Mouse (Mus musculus) adrenal gland, postnatal 10 days (tissue): Measurements from ENCODE around the gene Figla. TPM values are rescaled to one million over a fixed set of nuclear protein-coding genes. Genes with fewer than 3 reads are reported as not detected.

Experiments
- DNase-seq: peaks from one replicate; pipeline ENCODE4 v3.0.0; 2021; ENCODE audit warnings: mixed read lengths
- total RNA-seq, 2 experiments: library from RNA; stranded (reverse); gene quantifications; 2 replicates each; pipeline ENCODE4 v1.2.3; 2021

Gene Figla
- total RNA-seq, 2 experiments from 2014 or later, result not detected

GRCm38 (mm10) chr6:86070277-86070676, 54.3 kb downstream of the Figla start:
- DNase-seq, result no peak

Other genes with a start within 250 kb of the Figla start
- under 1 TPM; 0.21 to 0.33 TPM for gene Nat8f6, start 195.2 kb upstream of the Figla start, total RNA-seq
- gene Nat8f5, start 195.2 kb upstream of the Figla start, total RNA-seq, result under 1 TPM; 0.27 to 0.91 TPM
- 1 to 10 TPM in 1 of 2 experiments, under 1 TPM in 1; 0.90 to 1.1 TPM for gene Nat8, start 184.1 kb upstream of the Figla start, total RNA-seq
- gene Nat8f2, start 147.0 kb upstream of the Figla start, total RNA-seq, result under 1 TPM; 0.63 to 0.88 TPM
- 1 to 10 TPM; 6.1 to 9.9 TPM for gene Nat8f4, start 111.3 kb upstream of the Figla start, total RNA-seq
- gene Tprkb, start 104.3 kb upstream of the Figla start, total RNA-seq, result 10 to 100 TPM; 36.5 to 48.1 TPM
- gene Nat8f1, start 100.5 kb upstream of the Figla start, total RNA-seq, result 10 to 100 TPM; 21.7 to 24.6 TPM
- 10 to 100 TPM; 83.7 to 91.8 TPM for gene Dusp11, start 54.5 kb upstream of the Figla start, total RNA-seq
- 10 to 100 TPM in 1 of 2 experiments, 1 to 10 TPM in 1; 5.3 to 11.8 TPM for gene Add2, start 12.5 kb downstream of the Figla start, total RNA-seq
- 1 to 10 TPM; 8.1 to 9.0 TPM for gene Tgfa, start 179.1 kb downstream of the Figla start, total RNA-seq